Mouse (Mus musculus): ENCODE data around the gene Il18r1. TPM values are rescaled to one million over a fixed set of nuclear protein-coding genes. Genes with fewer than 3 reads are reported as not detected.

Gene Il18r1
- total RNA-seq (2023): 10 to 100 TPM; 23.7 to 26.0 TPM

GRCm38 (mm10) chr1:40465477-40466430 lies at the start of gene Il18r1:
Il18r1 (plus strand) TSS chr1:40465552.

GRCm38 (mm10) chr1:40428910-40429675 lies 36.3 kb upstream of the Il18r1 start, which contains the start of gene Il1rl1:
Il1rl1 (plus strand) TSS chr1:40429570.

GRCm38 (mm10) chr1:40514851-40515585 lies 49.7 kb downstream of the Il18r1 start, which contains the start of gene Il18rap:
Il18rap (plus strand) TSS chr1:40515362.

Other genes starting within 250 kb of the Il18r1 start
- 1 to 10 TPM; 1.2 to 1.6 TPM for gene Il1r1, start 240.5 kb upstream of the Il18r1 start, total RNA-seq (2023)
- gene Il1rl2, start 140.9 kb upstream of the Il18r1 start, total RNA-seq (2023): 10 to 100 TPM; 11.6 to 12.4 TPM
- gene Il1rl1, start 36.0 kb upstream of the Il18r1 start, total RNA-seq (2023): 10 to 100 TPM; 15.7 to 15.9 TPM
- 100 to 1,000 TPM; 176 to 203 TPM for gene Il18rap, start 49.8 kb downstream of the Il18r1 start, total RNA-seq (2023)
- not detected for gene Slc9a4, start 114.5 kb downstream of the Il18r1 start, total RNA-seq (2023)
- gene Slc9a2, start 215.0 kb downstream of the Il18r1 start, total RNA-seq (2023): under 1 TPM; 0.20 to 0.28 TPM

Data from neutrophil, adult 83 days (primary cell).